Mouse (Mus musculus): ENCODE measurements around the gene Hist2h3c2. TPM values are rescaled to one million over a fixed set of nuclear protein-coding genes. Genes with fewer than 3 reads are reported as not detected.
"Not testable (repeated sequence)": the region's sequence is repeated elsewhere in the genome, so short reads cannot be mapped to it uniquely, and the experiment has no call there.

The Hist2h3c2 gene
- total RNA-seq (2022), result 1 to 10 TPM; 1.1 to 4.8 (median 4.3) TPM

GRCm38 (mm10) chr3:96238954-96239793, at the start of gene Hist2h3c2:
TSS of gene Hist2h3c2 (minus strand) at chr3:96239127.
- not testable (repeated sequence) for DNase-seq (ENCODE audit: low spot score in 2 of 2)

GRCm38 (mm10) chr3:96287334-96287733, 48.4 kb upstream of the Hist2h3c2 start:
- not testable (repeated sequence) for DNase-seq (ENCODE audit: low spot score in 2 of 2)

- DNase-seq (ENCODE audit: low spot score in 2 of 2), result no peak
These were observed 45.5 kb upstream of the Hist2h3c2 start for GRCm38 (mm10) chr3:96284457-96284856.

GRCm38 (mm10) chr3:96280660-96281059, 41.7 kb upstream of the Hist2h3c2 start:
- DNase-seq (ENCODE audit: low spot score in 2 of 2), result no peak

GRCm38 (mm10) chr3:96277800-96278624, 39.1 kb upstream of the Hist2h3c2 start:
- DNase-seq (ENCODE audit: low spot score in 2 of 2), result peak; percentile 85 to 93

GRCm38 (mm10) chr3:96277428-96277799, 38.5 kb upstream of the Hist2h3c2 start:
- peak in 1 of 2 experiments; percentile 72 for DNase-seq (ENCODE audit: low spot score in 2 of 2)

GRCm38 (mm10) chr3:96273591-96274465, 34.9 kb upstream of the Hist2h3c2 start:
- no peak for DNase-seq (ENCODE audit: low spot score in 2 of 2)

GRCm38 (mm10) chr3:96269511-96270474, 30.9 kb upstream of the Hist2h3c2 start, which contains the start of gene Hist2h2bb:
TSS of gene Hist2h2bb (plus strand) at chr3:96269752.
- DNase-seq (ENCODE audit: low spot score in 2 of 2), result peak; percentile 96 to 97

- DNase-seq (ENCODE audit: low spot score in 2 of 2), result not testable (repeated sequence)
These were observed 29.9 kb upstream of the Hist2h3c2 start for GRCm38 (mm10) chr3:96268776-96269378.

GRCm38 (mm10) chr3:96268051-96268775, 29.3 kb upstream of the Hist2h3c2 start, which contains the start of gene Hist2h3b:
TSS of gene Hist2h3b (plus strand) at chr3:96268654.
- DNase-seq (ENCODE audit: low spot score in 2 of 2), result peak; percentile 74 to 84

- DNase-seq (ENCODE audit: low spot score in 2 of 2), result no peak
These were observed 28.6 kb upstream of the Hist2h3c2 start for GRCm38 (mm10) chr3:96267541-96267940.

- DNase-seq (ENCODE audit: low spot score in 2 of 2), result no peak
These were observed 27.3 kb upstream of the Hist2h3c2 start for GRCm38 (mm10) chr3:96266132-96266710.

- no peak for DNase-seq (ENCODE audit: low spot score in 2 of 2)
These were observed 25.6 kb upstream of the Hist2h3c2 start for GRCm38 (mm10) chr3:96264404-96264949.

GRCm38 (mm10) chr3:96263558-96264403, 24.9 kb upstream of the Hist2h3c2 start:
- DNase-seq (ENCODE audit: low spot score in 2 of 2), result peak in 1 of 2 experiments; percentile 39

GRCm38 (mm10) chr3:96262979-96263550, 24.1 kb upstream of the Hist2h3c2 start, which contains the start of gene Hist2h4:
TSS of gene Hist2h4 (minus strand) at chr3:96263311.
- DNase-seq (ENCODE audit: low spot score in 2 of 2), result peak; percentile 96 to 99

GRCm38 (mm10) chr3:96262216-96262875, 23.4 kb upstream of the Hist2h3c2 start:
- DNase-seq (ENCODE audit: low spot score in 2 of 2), result peak; percentile 72 to 89

All from left cerebral cortex, adult 8-10 months (tissue).